Mouse (Mus musculus): ENCODE measurements around the gene Dock6. TPM values are rescaled to one million over a fixed set of nuclear protein-coding genes. Genes with fewer than 3 reads are reported as not detected.
A peak's percentile ranks its signal among the peaks of the same experiment; 100 is the strongest.
"Not testable (repeated sequence)": the region's sequence is repeated elsewhere in the genome, so short reads cannot be mapped to it uniquely, and the experiment has no call there.

Gene Dock6
- polyA plus RNA-seq, 1 experiment from 2014 or later: 37.4 TPM

DNA sequence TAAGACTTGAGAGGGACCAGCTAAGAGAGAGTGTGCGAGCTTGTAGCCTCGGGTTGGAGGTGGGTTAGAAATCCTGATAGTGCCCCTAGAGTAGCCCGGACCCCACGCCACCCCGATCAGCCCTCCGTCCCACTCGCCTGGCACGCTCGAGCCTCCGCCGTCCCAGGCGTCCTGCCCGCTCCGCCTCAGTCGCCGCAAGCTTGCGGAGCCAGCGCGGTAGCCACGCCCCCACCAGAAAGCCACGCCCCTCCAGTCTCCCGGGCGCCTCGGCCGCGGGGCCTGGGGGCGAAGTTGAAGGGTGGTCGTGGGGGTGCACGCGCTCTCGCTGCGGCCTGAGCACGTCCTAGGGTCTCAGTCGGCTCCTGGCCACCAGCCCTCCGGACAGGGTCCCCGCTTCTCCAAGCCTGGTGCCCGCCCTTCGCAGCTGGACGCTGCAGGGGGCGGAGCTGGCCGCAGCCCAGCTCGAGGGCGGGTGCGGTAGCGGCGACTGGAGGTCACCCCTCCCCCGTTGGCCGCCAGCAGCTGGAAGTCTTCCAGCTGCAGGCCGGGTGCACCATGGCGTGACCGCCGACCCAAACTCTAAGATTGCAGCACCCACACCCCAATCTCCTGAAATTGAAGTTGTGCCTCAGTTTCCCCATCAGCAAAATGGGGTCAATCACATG lies 54.0 kb downstream of the Dock6 start, which contains the start of gene Kank2:
Kank2 (minus strand) TSS at position 400 of the 665 bp plus-strand sequence.
- peak within 1 kb of the TSS; percentile 79 for H3K4me3 ChIP-seq (ENCODE audit: low read depth, low read length)
- peak within 1 kb of the TSS; percentile 90 for H3K9ac ChIP-seq (ENCODE audit: low read length)
- ATAC-seq (ENCODE audit: insufficient number of reproducible peaks, low FRiP score, low TSS enrichment, low read depth) (peak; percentile 80), DNase-seq (ENCODE audit: low spot score) (peak; percentile 94)
- no peaks in the 10 kb centered on the region for H3K9me3 ChIP-seq (ENCODE audit: control insufficient read depth, low read length)
- H3K4me1 ChIP-seq (ENCODE audit: control insufficient read depth, insufficient read depth, low read length): peaks cover 16% of the 10 kb centered on the region
- H3K4me2 ChIP-seq (ENCODE audit: low read depth, severe bottlenecking): peak within 1 kb of the TSS; percentile 45
- H3K27me3 ChIP-seq (ENCODE audit: control insufficient read depth, insufficient read depth, low read length): no peaks in the 10 kb centered on the region
- H3K36me3 ChIP-seq (ENCODE audit: control insufficient read depth, insufficient read depth, low read length): peaks cover 19% of the 10 kb centered on the region
- H3K27ac ChIP-seq (replicated peaks; ENCODE audit: low read depth, low read length): peak within 1 kb of the TSS; percentile 89
- WGBS: under 1% methylated on average over 49 of the region's 52 CpGs

DNA sequence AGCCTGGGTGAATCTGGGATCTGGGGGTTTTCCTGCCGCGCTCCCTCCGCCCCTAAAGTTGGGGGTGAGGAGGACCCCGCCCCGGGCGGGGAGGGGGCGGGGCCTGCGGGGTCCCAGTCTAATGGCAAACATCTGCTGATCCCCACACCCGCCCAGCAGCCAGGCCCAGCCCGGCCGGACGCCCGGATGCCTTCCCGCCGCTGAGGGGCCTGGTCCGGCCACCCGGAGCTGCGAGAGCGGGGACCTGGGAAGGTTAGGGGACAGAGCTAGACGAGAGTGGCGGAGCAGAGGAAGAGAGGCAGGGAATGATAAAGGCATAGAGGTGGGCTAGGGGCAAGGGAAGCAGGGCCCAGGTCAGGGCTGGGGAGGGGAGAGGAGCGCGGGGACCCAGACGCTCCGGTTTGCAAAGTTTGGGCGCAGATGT lies 54.5 kb downstream of the Dock6 start:
- H3K36me3 ChIP-seq (ENCODE audit: control insufficient read depth, insufficient read depth, low read length): peaks cover 19% of the 10 kb centered on the region
- ATAC-seq (ENCODE audit: insufficient number of reproducible peaks, low FRiP score, low TSS enrichment, low read depth) (peak; percentile 79), DNase-seq (ENCODE audit: low spot score) (peak; percentile 87)
- 0% methylated on average over 21 of the region's 26 CpGs for WGBS
- H3K4me1 ChIP-seq (ENCODE audit: control insufficient read depth, insufficient read depth, low read length): peaks cover 16% of the 10 kb centered on the region
- peak overlapping the region; percentile 79 for H3K4me3 ChIP-seq (ENCODE audit: low read depth, low read length)
- no peaks in the 10 kb centered on the region for H3K27me3 ChIP-seq (ENCODE audit: control insufficient read depth, insufficient read depth, low read length)
- H3K27ac ChIP-seq (replicated peaks; ENCODE audit: low read depth, low read length): peak overlapping the region; percentile 89
- peak overlapping the region; percentile 90 for H3K9ac ChIP-seq (ENCODE audit: low read length)
- no peaks in the 10 kb centered on the region for H3K9me3 ChIP-seq (ENCODE audit: control insufficient read depth, low read length)
- H3K4me2 ChIP-seq (ENCODE audit: low read depth, severe bottlenecking): peak overlapping the region; percentile 45

GRCm38 (mm10) chr9:21796919-21797318 lies 55.5 kb downstream of the Dock6 start:
- Histone ChIP-seq H3K4me3 (ENCODE audit: low read depth, low read length) (peak overlapping the region; percentile 79), H3K27me3 (ENCODE audit: control insufficient read depth, insufficient read depth, low read length) (no peaks in the 10 kb centered on the region), H3K27ac (replicated peaks; ENCODE audit: low read depth, low read length) (peak overlapping the region; percentile 43; the same call in 1 of the 2 replicates), H3K9me3 (ENCODE audit: control insufficient read depth, low read length) (no peaks in the 10 kb centered on the region), H3K4me2 (ENCODE audit: low read depth, severe bottlenecking) (peak overlapping the region; percentile 45; the same call in 1 of the 2 replicates), H3K36me3 (ENCODE audit: control insufficient read depth, insufficient read depth, low read length) (peaks cover 24% of the 10 kb centered on the region), H3K4me1 (ENCODE audit: control insufficient read depth, insufficient read depth, low read length) (peaks cover 16% of the 10 kb centered on the region), H3K9ac (ENCODE audit: low read length) (peak overlapping the region; percentile 22; the same call in 1 of the 2 replicates)
- 66% methylated on average over 3 of the region's 3 CpGs for WGBS
- ATAC-seq (ENCODE audit: insufficient number of reproducible peaks, low FRiP score, low TSS enrichment, low read depth) (no peak), DNase-seq (ENCODE audit: low spot score) (no peak)

DNA sequence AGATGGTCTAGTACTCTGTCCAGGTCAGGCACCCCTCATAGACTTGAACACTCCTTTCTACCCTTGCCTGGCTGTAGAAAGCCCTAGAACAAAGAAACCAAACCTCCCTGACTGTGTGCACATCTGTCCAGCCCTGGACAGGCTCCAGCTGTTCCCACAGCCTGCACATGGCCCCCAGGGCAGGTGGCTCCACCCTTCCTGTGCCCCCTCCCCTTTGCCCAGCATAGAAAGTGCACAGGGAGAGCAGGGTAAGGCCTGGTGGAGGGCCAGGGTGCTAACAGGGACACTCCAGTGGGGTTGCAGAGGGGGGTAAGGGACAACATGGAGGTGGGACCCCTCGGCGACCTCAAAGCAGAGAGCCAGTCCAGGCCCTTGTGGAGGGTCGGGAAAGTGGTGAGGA lies 56.2 kb downstream of the Dock6 start:
- H3K4me2 ChIP-seq (ENCODE audit: low read depth, severe bottlenecking): peak overlapping the region; percentile 45
- H3K9ac ChIP-seq (ENCODE audit: low read length): peak overlapping the region; percentile 28; the same call in 1 of the 2 replicates
- H3K27ac ChIP-seq (replicated peaks; ENCODE audit: low read depth, low read length): peak overlapping the region; percentile 43; the same call in 1 of the 2 replicates
- H3K4me3 ChIP-seq (ENCODE audit: low read depth, low read length): no peak overlapping the region
- 37% methylated on average over 3 of the region's 3 CpGs for WGBS
- H3K36me3 ChIP-seq (ENCODE audit: control insufficient read depth, insufficient read depth, low read length): peaks cover 29% of the 10 kb centered on the region
- no peak for ATAC-seq (ENCODE audit: insufficient number of reproducible peaks, low FRiP score, low TSS enrichment, low read depth)
- peak; percentile 41 for DNase-seq (ENCODE audit: low spot score)
- no peaks in the 10 kb centered on the region for H3K27me3 ChIP-seq (ENCODE audit: control insufficient read depth, insufficient read depth, low read length)
- H3K9me3 ChIP-seq (ENCODE audit: control insufficient read depth, low read length): no peaks in the 10 kb centered on the region
- peaks cover 16% of the 10 kb centered on the region for H3K4me1 ChIP-seq (ENCODE audit: control insufficient read depth, insufficient read depth, low read length)

- H3K4me1 ChIP-seq (ENCODE audit: control insufficient read depth, insufficient read depth, low read length): peaks cover 16% of the 10 kb centered on the region
Observed at GRCm38 (mm10) chr9:21795579-21795978, 56.9 kb downstream of the Dock6 start.

GRCm38 (mm10) chr9:21794925-21795324 lies 57.5 kb downstream of the Dock6 start:
- H3K9me3 ChIP-seq (ENCODE audit: control insufficient read depth, low read length): no peaks in the 10 kb centered on the region
- H3K4me3 ChIP-seq (ENCODE audit: low read depth, low read length): no peak overlapping the region
- no peak for DNase-seq (ENCODE audit: low spot score)
- H3K27me3 ChIP-seq (ENCODE audit: control insufficient read depth, insufficient read depth, low read length): no peaks in the 10 kb centered on the region
- 96% methylated on average over 25 of the region's 25 CpGs for WGBS
- no peak overlapping the region for H3K4me2 ChIP-seq (ENCODE audit: low read depth, severe bottlenecking)
- peaks cover 28% of the 10 kb centered on the region for H3K36me3 ChIP-seq (ENCODE audit: control insufficient read depth, insufficient read depth, low read length)
- peaks cover 16% of the 10 kb centered on the region for H3K4me1 ChIP-seq (ENCODE audit: control insufficient read depth, insufficient read depth, low read length)
- H3K9ac ChIP-seq (ENCODE audit: low read length): no peak overlapping the region
- H3K27ac ChIP-seq (replicated peaks; ENCODE audit: low read depth, low read length): no peak overlapping the region
- ATAC-seq (ENCODE audit: insufficient number of reproducible peaks, low FRiP score, low TSS enrichment, low read depth): no peak

More at GRCm38 (mm10) chr9:21795579-21795978, 56.9 kb downstream of the Dock6 start:
- Histone ChIP-seq H3K4me3 (ENCODE audit: low read depth, low read length) (no peak overlapping the region; the same call in 1 of the 2 replicates), H3K27me3 (ENCODE audit: control insufficient read depth, insufficient read depth, low read length) (no peaks in the 10 kb centered on the region), H3K36me3 (ENCODE audit: control insufficient read depth, insufficient read depth, low read length) (peaks cover 28% of the 10 kb centered on the region), H3K4me2 (ENCODE audit: low read depth, severe bottlenecking) (peak overlapping the region; percentile 45; the same call in 1 of the 2 replicates), H3K27ac (replicated peaks; ENCODE audit: low read depth, low read length) (0 out of 2 replicates have a peak overlapping the region, but pooled peaks have one; percentile 43), H3K9ac (ENCODE audit: low read length) (no peak overlapping the region), H3K9me3 (ENCODE audit: control insufficient read depth, low read length) (no peaks in the 10 kb centered on the region)
- WGBS: 83% methylated on average over 5 of the region's 5 CpGs
- ATAC-seq (ENCODE audit: insufficient number of reproducible peaks, low FRiP score, low TSS enrichment, low read depth) (no peak), DNase-seq (ENCODE audit: low spot score) (no peak)

DNA sequence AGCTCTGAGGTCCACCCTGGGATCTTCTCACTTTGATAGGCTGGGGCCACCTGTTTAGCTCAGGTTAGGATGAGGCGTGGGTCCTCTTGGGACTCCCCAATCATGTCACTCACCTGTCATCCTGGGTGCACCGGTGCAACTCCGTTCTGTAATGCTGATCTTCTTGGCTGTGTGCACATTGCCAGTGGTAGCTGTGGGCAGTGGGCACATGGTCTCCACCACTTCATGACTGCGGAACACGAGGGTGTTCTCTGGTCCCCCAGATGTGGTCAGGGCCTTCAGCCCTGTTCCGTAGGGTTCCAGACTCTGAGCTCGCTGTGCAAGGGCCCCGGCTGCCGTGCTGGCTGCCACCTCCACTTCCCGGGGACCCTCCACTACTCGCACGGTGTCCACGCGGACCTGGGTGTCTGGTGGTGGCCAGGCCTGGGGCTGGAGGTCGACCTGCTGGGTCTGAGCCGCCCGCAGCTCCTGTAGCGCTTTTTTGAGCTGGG lies 58.0 kb downstream of the Dock6 start:
- Histone ChIP-seq H3K9ac (ENCODE audit: low read length) (no peak overlapping the region), H3K4me3 (ENCODE audit: low read depth, low read length) (no peak overlapping the region), H3K27ac (replicated peaks; ENCODE audit: low read depth, low read length) (no peak overlapping the region), H3K9me3 (ENCODE audit: control insufficient read depth, low read length) (no peaks in the 10 kb centered on the region), H3K36me3 (ENCODE audit: control insufficient read depth, insufficient read depth, low read length) (peaks cover 28% of the 10 kb centered on the region), H3K4me1 (ENCODE audit: control insufficient read depth, insufficient read depth, low read length) (peaks cover 16% of the 10 kb centered on the region), H3K4me2 (ENCODE audit: low read depth, severe bottlenecking) (no peak overlapping the region), H3K27me3 (ENCODE audit: control insufficient read depth, insufficient read depth, low read length) (no peaks in the 10 kb centered on the region)
- ATAC-seq (ENCODE audit: insufficient number of reproducible peaks, low FRiP score, low TSS enrichment, low read depth): no peak
- DNase-seq (ENCODE audit: low spot score): no peak
- WGBS: 95% methylated on average over 18 of the region's 18 CpGs

DNA sequence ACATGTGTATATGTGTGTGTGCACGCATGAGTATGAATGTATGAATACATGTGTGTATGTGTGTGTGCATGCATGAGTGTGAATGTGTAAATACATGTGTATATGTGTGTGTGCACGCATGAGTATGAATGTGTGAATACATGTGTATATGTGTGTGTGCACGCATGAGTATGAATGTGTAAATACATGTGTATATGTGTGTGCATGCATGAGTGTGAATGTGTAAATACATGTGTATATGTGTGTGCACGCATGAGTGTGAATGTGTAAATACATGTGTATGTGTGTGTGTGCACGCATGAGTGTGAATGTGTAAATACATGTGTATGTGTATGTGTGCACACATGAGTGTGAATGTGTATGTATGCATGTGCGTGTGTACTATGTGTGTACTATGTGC lies 58.9 kb downstream of the Dock6 start:
- 96% methylated on average over 6 of the region's 6 CpGs for WGBS
- H3K4me1 ChIP-seq (ENCODE audit: control insufficient read depth, insufficient read depth, low read length): peaks cover 16% of the 10 kb centered on the region
- peaks cover 28% of the 10 kb centered on the region for H3K36me3 ChIP-seq (ENCODE audit: control insufficient read depth, insufficient read depth, low read length)
- not testable (repeated sequence) for H3K4me3 ChIP-seq (ENCODE audit: low read depth, low read length); H3K9me3 ChIP-seq (ENCODE audit: control insufficient read depth, low read length); H3K4me2 ChIP-seq (ENCODE audit: low read depth, severe bottlenecking); ATAC-seq (ENCODE audit: insufficient number of reproducible peaks, low FRiP score, low TSS enrichment, low read depth); H3K27me3 ChIP-seq (ENCODE audit: control insufficient read depth, insufficient read depth, low read length); H3K9ac ChIP-seq (ENCODE audit: low read length); DNase-seq (ENCODE audit: low spot score); H3K27ac ChIP-seq (replicated peaks; ENCODE audit: low read depth, low read length)
